Mouse (Mus musculus): ENCODE data around the gene Gm8871. TPM values are rescaled to one million over a fixed set of nuclear protein-coding genes. Genes with fewer than 3 reads are reported as not detected.

Gene Gm8871
- not detected in 2 replicates for polyA plus RNA-seq (2012; rRNA removed)

DNA sequence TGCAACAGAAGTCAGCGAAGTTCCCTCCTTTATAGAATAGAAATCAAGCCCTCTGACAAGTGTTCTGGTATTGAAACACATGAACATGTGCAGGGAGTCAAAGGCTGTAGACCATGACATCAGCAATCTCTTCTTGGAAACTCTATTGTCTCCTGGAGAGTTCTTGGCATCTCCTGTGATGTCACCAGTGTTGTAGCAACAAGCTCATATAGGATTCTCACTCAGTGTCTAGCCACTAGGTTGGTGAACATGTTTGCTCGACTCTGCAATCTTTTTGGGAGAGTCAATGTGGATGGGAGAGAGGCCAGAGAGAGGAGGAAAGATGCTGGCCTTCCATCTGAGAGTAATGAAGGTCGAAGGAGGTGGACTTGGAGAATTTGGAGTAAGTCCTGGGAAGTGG, at the start of gene Gm8871, which contains the start of gene Gm8857:
TSS of gene Gm8871 (plus strand) at position 301 of the 400 bp plus-strand sequence.
TSS of gene Gm8857 (plus strand) at position 303 of the 400 bp plus-strand sequence.

Other genes starting within 250 kb of the Gm8871 start
- gene Gm8857, start within 50 bp of the Gm8871 start, polyA plus RNA-seq (2012; rRNA removed): not detected in 2 replicates
- not detected in 2 replicates for gene Gm8879, start 179.8 kb downstream of the Gm8871 start, polyA plus RNA-seq (2012; rRNA removed)
- not detected in 2 replicates for gene Gm5861, start 235.3 kb downstream of the Gm8871 start, polyA plus RNA-seq (2012; rRNA removed)